Mouse (Mus musculus): ENCODE measurements around the gene Gapvd1.
"Not testable (repeated sequence)": the region's sequence is repeated elsewhere in the genome, so short reads cannot be mapped to it uniquely, and the experiment has no call there.

Gapvd1 gene

DNA sequence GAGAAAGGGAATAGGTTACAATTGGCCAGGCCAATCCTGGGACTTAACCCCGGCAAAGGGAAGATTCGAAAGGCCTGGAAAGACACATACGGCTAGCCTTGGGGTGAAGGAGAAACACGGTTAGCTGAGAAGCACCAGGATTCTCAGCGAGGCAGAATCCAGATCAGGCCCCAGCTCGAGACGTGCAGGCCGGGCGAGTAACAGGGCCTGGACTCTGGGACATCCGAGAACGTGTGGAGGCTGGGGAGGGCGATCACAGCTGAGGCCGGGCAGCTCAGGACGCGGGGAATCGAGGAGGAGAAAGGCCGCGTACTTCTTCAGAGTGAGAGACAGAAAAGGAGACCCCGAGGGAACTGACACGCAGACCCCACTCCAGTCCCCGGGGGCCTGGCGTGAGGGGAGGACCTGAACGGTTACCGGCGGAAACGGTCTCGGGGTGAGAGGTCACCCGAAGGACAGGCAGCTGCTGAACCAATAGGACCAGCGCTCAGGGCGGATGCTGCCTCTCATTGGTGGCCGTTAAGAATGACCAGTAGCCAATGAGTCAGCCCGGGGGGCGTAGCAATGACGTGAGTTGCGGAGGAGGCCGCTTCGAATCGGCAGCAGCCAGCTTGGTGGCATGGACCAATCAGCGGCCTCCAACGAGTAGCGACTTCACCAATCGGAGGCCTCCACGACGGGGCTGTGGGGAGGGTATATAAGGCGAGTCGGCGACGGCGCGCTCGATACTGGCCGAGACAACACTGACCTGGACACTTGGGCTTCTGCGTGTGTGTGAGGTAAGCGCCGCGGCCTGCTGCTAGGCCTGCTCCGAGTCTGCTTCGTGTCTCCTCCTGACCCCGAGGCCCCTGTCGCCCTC lies 16.6 kb upstream of the Gapvd1 start, which contains the start of gene Hspa5:
Hspa5 (plus strand) TSS at position 603 of the 859 bp plus-strand sequence.
- peak; percentile 100 for DNase-seq

DNA sequence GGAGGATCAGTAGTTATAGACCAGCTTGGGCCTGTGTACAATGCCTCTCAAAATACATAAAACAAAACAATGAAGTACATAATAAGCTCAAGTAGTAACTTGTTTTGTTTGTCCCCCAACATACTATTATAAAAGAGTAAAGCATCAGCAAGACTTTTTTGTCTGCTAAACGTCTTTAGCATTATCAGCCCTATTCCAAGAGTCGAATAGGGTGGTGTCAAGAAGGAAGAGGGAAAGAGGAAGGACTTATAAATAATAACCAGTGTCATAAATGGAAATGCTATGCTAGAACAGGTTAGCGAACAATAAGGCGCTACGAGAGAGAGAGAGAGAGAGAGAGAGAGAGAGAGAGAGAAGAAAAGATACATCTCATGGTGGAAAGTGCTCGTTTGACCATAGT lies 15.9 kb upstream of the Gapvd1 start:
- no peak for DNase-seq

DNA sequence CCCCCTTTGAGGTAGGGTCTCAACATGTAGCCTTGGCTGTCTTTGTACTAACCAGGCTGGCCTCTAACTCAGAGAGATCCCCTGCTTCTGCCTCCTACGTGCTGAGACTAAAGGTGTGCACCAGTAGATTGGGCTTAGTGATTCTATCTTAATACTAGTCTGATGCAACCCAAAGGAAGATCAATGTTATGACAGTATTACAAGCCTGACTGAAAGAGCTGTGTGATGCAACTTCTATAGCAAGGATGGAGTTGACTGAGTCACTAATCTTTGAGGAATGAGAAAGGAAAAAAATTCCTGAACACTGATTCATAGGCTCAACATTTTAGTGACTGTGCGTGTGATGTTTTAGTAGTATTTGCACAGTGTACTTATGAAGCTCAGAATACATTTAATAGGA lies 15.0 kb upstream of the Gapvd1 start:
- no peak for DNase-seq

DNA sequence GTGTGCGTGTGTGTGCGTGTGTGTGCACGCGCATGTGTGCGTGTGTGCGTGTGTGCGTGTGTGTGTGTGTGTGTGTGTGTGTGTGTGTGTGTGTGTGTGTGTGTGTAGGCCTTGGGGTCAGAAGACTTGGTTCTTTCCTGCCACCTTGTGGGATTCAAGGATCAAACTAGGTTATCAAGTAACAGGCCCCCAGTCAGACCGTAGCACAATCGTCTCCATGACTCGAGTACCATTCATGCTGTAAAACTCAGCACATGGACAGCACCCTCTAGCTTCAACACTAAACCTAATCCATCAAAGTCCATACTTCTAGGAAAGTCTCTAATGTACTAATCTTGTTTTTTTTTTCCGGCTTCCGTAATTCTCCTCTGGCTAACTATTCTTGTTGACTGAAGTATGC lies 9.8 kb upstream of the Gapvd1 start:
- DNase-seq, result no peak

DNA sequence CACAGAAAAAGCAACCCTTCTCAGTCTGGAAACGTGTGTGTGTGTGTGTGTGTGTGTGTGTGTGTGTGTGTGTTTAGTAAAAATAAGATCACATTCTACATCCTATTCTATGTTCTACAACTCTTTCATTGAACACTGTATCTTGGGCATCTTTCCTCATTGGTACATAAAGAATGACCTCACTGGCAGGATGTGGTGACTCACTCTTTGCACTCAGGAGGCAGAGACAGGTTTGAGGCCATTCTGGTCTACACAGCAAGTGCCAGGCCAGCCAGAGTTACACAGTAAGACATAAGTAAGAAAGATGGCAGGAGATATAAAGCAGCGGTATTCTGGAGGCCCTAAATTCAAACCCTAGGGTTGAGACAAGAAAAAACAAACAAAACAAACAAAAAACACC lies 7.8 kb upstream of the Gapvd1 start:
- no peak for DNase-seq

DNA sequence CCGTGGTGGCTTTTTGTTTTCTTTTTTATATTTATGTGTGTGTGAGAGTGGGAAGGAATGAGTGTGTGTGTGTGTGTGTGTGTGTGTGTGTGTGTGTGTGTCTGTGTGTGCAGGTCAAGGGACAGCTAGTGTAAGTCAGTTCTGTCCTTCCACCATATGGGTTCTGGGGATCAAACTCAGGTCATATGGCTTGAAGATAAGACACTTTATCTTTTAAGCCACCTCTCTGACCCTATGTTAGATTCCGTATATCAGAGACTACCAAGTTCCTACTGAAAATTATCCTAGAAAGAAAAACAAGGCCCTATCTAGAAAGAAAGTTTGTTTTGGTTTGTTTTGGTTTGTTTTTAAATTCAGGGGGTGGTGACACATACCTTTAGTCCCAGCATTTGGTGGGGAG lies 7.1 kb upstream of the Gapvd1 start:
- no peak for DNase-seq

DNA sequence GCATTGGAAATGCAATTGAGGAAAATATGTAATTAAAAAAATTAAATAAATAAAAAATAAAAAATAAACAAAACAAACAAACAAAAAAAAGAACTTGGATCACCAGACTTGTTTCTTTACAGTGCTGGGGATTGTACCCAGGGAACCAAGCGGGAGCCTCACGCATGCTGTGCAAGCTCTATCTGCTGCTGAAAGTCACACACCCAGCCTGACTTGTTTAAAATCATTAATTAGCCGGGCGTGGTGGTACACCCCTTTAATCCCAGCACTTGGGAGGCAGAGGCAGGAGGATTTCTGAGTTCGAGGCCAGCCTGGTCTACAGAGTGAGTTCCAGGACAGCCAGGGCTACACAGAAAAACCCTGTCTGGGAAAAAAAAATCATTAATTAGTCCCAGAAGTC lies 6.2 kb upstream of the Gapvd1 start:
- DNase-seq, result not testable (repeated sequence)

DNA sequence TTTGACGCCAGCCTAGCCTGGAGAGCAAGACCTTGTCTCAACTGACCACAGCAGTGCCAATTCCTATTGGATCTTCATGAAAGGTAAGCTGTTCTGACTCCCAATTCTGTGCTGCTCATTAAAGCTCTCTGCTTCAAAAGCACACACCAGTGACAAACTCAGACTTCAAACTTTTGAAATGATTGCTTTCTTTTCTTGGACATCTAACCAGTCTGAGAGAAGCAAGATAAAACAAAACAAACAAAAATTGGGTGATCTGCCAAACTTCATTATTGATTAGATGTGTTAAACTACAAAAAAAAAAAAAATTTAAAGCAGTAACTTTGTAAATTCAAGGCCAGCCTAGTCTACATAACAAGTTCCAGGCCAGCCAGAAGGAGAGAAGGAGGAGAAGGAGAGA lies 2.3 kb upstream of the Gapvd1 start:
- no peak for DNase-seq

DNA sequence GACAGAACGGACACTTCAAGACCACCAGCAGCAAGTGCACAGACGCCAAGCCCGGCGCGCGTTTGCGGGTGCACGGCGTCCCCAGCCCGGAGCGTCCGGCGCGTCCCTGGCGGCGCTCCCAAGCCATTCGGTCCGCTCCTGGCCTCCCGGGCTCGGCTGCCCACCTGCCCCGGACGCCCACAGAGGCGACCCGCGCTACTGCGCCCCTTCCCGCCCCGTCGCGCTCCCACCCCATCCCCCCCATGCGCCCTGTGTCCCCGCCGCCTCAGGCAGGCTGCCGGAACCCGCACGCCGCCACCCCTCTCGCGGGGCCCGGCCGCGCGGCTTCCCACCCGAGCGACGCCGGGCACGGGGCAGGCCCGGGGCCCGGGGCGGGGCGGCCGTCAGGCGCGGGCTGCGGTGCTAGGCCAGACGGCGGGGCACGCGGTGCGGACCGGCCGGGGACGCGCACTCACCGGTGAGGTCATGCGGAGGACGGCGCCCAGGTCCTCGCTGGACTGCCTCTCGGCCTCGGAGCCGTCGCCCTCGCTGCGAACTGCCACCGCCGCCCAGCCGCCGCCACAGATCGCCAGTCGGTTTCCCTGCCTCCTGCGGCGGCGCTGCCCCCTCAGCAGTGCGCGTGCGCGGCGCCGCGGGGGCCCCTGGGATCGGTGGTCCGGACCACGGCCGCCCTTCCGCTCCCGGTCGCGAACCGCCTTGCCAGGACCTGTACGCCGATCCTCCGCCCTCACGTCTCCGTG lies 1.1 kb downstream of the Gapvd1 start:
- DNase-seq, result peak; percentile 84

DNA sequence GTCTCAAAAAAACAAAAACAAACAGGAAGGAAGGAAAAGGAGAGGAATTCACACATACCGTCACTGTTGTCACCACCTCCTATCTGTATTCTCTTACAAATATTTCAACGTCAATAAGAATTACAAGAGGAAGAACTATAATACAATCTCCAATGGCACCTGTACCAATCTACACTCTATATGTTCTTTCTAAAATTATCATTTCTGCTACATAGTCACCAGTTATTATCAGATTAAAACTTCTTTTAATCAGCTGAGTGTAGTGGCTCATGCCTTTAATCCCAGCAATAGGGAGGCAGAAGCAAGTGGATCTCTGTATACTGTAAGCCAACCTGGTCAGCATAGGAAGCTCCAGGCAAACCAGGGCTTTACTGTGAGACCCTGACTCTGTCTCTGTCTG lies 4.8 kb downstream of the Gapvd1 start:
- no peak for DNase-seq

DNA sequence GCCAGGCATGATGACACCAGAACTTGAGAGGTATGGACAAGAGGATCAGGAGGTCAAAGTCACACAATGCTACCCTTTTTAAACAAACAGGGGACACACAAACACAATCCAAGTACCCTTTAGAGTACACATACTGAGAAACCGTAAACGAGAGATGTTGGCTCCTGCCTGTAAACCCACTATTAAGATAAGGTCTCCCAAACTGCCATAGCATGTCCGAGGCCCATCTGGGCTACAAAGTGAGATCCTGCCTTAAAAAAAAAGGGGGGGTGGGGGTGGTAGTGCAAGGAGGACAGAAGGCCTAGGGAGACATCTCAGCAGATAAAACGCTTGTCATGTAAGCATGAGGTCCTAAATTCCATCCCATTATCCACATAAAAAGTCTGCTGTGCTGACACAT lies 6.6 kb downstream of the Gapvd1 start:
- DNase-seq, result no peak

DNA sequence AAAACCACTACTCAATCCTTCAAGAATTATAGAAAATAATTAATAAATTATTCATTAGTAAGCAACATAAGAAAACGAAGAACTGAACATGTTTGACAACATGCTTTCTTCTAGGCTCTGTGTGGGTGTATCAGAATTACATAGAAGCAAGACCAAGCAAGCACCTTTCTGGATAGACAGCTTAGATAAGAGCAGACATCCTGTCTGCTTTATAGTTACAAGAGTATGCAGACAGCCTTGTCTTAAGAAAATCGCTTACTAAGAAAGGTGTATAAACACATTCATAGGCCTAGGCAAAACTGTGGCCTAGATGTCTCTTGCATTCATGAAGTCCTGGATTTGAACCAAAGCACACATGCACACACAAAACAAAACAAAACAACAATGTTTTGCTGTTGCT lies 9.4 kb downstream of the Gapvd1 start:
- no peak for DNase-seq

DNA sequence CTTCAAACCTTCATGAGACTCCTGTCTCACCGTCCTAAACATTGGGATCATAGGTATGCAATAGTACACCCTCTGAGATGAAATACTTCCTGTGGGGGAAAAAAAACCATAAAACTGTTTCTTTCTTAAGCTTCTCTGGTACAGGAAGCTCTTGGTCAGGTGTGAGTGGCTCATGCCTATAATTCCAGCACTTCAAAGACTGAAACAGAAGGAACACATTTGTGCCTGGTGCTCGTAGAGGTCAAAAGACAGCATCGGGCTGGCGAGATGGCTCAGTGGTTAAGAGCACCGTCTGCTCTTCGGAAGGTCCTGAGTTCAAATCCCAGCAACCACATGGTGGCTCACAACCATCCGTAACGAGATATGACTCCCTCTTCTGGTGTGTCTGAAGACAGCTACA lies 10.6 kb downstream of the Gapvd1 start:
- no peak for DNase-seq

DNA sequence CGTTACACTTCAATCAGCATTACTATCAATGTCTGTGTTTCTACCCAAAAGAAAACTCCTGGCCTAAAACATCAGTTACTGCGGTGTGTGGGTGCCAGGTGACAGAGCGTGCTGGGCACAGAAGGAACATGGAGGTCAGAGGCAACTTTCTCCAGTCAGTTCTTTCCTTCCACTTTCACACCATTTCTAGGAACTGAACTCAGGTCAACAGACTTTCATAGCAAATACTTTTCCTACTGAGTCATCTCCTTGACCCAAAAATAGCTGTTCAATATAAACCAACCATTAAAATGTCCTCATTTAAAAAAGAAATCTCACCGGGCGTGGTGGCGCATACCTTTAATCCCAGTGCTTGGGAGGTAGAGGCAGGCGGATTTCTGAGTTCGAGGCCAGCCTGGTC lies 12.4 kb downstream of the Gapvd1 start:
- DNase-seq, result no peak

DNA sequence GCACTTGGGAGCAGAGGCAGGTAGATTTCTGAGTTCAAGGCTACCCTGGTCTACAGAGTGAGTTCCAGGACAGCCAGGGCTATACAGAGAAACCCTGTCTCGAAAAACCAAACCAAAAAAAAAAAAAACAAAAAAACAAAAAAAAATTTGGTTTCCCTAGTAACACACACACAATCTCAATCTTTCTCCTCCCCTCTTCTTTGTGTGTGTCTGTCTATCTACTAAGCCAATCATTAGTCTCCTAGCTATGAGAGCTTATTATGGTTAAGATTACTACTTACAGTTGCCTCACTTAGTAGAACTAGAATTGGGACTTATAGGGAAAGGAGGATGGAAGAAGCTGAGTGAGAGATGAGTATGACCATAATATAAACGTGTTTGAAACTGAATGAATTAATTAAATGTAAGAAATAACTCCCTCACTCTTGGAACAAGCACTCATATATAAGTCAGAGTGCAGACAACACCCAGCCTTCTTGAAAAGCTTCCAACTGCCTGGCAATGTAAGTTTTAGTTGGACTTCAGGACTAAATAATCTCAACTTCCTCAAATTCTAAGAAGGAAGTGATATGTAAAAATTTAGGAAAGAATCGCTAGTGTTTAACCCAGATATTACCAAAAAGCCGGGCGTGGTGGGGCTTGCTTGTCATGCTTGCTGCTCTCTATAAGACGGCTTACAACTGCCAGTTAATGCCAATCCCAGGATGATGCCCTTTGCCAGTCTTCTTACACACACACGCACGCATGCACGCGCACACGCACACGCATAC lies 13.5 kb downstream of the Gapvd1 start:
- DNase-seq, result no peak

DNA sequence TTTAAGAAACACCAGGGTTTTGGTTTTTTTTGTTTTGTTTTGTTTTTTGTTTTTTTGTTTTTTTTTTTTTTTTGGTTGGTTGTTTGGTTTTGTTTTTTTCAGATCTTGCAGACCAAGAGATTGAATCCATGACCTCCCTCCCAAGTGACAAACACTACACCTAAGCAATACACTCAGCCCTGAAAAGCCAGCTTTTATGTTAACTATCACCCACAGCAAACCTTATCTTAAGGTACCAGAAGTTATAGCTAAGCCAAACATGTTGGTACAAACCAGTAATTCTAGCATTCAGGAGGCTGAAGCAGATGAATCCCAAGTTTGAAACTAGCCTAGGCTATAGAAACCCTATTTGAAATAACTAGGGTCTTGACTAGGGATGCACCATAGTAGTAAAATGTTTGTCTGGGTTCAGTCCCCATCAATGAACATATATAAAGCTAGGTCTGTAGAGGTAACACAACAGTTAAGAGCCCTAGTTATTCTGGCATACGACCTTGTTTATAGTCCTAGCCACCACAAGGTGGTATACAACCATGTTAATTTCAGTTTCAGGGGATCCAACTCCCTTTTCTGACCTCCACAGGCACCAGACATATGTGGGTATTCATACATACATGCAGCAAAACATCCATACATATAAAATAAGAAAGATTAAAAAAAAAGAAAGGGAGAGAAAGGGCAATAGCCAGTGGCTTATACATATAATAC lies 15.2 kb downstream of the Gapvd1 start:
- no peak for DNase-seq

DNA sequence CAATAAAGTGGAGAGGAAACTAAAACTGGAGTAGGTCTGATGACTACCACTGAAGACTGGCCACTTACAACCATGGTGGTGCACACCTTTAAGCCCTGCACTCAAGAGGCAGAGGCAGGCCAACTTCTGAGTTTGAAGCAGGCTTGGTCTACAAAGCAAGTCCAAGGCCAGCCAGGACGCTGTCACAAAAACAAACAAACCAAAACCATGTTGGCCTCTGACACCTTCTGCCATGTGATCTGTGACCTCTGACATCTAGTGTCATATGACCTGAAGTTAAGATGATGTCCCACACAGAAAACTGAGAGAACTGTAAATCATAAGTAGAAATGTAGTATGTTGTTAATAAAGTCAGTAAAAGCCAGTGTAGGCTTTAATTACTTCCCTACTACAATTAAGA lies 17.1 kb downstream of the Gapvd1 start:
- no peak for DNase-seq

DNA sequence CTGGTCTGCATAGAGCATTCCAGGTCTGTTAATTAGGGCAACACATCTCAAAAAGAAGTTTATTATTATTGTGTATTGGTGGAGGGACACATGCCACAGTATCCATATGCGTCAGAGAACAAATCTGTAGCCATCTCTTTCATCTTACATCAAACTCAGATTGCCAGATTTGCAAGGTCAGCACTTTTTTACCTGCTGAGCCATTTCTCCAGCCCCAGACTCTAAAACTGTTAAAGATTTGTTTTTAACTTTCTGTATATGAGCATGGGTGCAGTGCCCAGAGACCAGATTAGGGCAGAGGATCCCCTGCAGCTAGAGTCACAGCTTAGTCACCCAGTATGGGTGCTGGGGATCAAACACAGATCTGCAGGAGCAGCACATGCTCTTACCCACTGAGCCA lies 18.4 kb downstream of the Gapvd1 start:
- DNase-seq, result no peak

DNA sequence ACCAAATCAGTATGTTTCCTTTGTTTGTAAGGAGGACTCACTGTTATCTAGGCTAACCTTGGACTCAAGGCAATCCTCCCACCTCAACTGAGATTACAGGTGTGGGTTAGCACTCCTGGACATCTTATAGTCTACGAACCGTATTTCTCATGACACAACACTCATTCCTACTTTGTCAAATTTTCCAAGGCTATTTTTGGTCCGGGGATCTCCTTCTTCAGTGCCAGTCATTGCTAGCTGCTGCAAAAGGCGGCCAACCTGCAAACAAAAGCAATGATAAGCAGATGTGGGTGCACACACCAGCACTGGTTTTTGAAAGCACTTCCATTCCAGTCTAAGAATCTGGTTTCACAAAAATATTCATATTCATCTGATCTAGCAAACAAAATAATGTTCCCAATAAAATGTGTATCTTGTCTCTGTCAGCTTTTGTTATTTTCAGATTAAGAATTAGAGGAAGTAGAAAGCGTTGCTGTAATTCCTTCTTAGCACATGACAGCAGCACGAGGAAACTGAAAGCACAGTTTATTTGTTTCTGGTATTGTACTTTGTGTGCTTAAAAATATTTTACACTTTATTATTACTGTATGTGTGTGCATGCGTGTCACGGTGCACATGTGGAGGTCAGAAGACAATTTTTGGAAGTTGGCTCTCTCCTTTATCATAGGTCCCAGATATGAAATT lies 27.8 kb downstream of the Gapvd1 start:
- no peak for DNase-seq

DNA sequence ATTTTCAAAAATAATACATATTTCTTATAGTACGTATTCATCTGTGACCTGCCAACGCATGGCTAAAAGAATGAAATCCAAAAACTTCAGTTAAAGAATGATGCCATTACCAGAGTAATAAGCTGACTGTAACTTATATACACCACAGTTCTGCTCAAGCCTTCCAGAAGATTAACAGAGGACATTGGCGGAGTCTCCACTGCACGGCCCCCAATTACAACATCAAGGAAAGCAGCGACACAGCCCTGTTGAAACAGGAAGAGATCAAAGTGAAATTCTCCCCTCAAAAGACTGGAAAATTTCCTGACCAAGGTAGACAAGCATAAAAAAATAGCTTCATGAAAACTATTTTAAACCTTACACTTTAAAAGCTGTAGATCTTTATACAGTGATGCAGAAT lies 29.8 kb downstream of the Gapvd1 start:
- no peak for DNase-seq

DNA sequence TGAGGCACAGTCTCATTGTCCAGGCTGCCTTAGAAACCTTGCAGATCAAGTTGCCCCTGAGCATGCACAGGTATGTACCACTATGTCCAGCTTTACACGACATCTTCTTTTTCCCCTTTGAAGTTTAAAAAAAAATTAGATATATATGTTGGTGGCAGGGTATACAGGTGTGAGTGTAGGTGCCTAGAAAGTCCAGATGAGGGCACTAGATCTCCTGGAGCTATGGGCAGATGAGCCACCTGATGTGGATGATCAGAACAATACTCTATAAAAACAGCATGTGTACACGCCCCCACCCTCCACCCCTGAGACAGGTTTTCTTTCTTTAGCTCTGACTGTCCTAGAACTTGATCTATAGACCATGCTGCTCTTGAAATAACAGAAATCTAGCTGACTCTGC lies 36.8 kb downstream of the Gapvd1 start:
- DNase-seq, result no peak

DNA sequence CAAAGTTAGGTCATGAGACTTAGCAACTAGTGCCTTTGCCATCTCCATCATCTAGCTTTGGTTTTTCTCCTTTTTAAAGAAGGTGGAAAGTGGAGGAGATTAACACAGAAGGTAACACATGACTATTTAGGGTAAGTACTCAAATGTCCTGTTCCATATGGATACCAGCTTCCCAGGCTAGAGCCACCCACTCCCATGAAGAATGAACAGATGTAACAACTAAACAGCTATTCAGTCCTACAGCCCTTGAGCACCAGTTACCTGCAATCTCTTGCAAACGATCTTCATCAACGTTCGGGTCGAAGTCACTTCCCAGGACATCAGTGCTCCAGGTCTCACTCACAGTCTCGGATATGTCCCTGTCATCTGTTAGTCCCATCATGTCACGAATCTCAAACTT lies 43.1 kb downstream of the Gapvd1 start:
- no peak for DNase-seq
